8 mouse cellular contexts compared by ENCODE assay signal in the genomic region with DNA sequence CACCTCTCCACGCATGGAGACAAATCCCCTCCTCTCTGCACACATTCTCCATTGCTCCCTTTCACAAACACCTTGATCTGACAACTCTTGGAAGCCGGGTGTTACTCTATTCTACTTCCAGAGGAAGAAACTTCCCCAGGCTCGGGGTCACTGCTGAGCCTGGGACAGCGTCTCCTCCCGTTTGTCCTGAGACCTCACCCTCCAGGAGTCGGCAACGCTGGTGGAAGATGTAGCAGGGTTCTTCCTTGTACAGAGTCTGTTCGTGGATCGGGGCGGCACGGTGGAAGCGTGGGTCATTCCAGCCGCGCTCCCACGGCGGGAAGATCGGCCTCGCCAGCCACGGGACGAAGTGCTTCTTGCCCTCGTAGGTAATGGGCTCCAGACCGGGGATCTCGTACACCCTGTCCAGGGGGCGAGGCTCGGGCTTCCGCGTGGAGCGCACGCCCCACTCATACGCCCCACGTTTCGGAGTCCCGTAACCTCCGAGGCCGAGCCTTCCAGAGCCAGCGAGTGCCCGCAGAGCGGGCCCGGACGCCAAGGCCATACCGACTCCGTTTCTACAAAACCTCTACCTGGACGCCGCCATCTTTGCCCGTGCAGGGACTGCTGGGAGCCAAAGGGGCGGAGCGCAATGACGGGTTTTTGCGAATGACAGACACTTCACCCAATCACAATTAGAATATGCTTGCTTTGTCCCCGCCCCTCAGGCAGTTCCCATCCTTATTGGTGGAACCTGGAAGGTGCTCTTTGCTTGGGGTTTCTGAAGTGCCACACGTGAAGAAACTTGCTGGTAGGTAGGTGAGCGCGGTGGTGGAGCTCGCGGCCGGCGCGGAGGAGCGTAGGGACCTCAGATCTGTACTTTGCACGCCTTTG. TPM values are rescaled to one million over a fixed set of nuclear protein-coding genes. Genes with fewer than 3 reads are reported as not detected.
DNase-seq lines count a peak whose midpoint lies in the region; ATAC-seq lines count a peak whose summit lies in the region.

A gene (minus strand): TSS at position 617 of the 873 bp plus-strand sequence.
A gene (plus strand): TSS at position 737 of the 873 bp plus-strand sequence.

- under 1% methylated on average over 60 of the region's 60 CpGs for WGBS in hindbrain, embryonic 14.5 days

- DNase-seq in R1 (ENCODE audit: low read depth, low spot score): peak; percentile 98
- peak; percentile 96 to 97 for DNase-seq in cerebellum, postnatal 25 days
- peak; percentile 93 to 95 for DNase-seq in frontal cortex, postnatal 25 days (ENCODE audit: low spot score in 2 of 2)
- DNase-seq in hindbrain, embryonic 14.5 days (ENCODE audit: low spot score): peak; percentile 99
- DNase-seq in layer of hippocampus, postnatal 36 days: peak; percentile 95 to 97
- DNase-seq in lung, postnatal 36 days: peak; percentile 98
- DNase-seq in retina, postnatal 1 day: peak; percentile 98
- DNase-seq in urinary bladder, adult 18-20 months (ENCODE audit: low spot score in 2 of 2): peak; percentile 91 to 92

- ATAC-seq in hindbrain, embryonic 14.5 days (ENCODE audit: low FRiP score): peak; percentile 99

- H3K4me1 ChIP-seq in hindbrain, embryonic 14.5 days (replicated peaks; ENCODE audit: control insufficient read depth, insufficient read depth, low read length): peaks cover 15% of the 10 kb centered on the region

- H3K36me3 ChIP-seq in hindbrain, embryonic 14.5 days (replicated peaks; ENCODE audit: control insufficient read depth, insufficient read depth): peaks cover 33% of the 10 kb centered on the region

- H3K27ac ChIP-seq in hindbrain, embryonic 14.5 days: no peak within 1 kb of the TSS

- H3K9me3 ChIP-seq in hindbrain, embryonic 14.5 days (ENCODE audit: control insufficient read depth, low read length): no peaks in the 10 kb centered on the region

- H3K9ac ChIP-seq in hindbrain, embryonic 14.5 days: peak within 1 kb of the TSS; percentile 82

- H3K4me2 ChIP-seq in hindbrain, embryonic 14.5 days (replicated peaks): peak within 1 kb of the TSS; percentile 98

- no peaks in the 10 kb centered on the region for H3K27me3 ChIP-seq in hindbrain, embryonic 14.5 days (ENCODE audit: control insufficient read depth, insufficient read depth, low read length)

- peak within 1 kb of the TSS; percentile 90 for H3K4me3 ChIP-seq in hindbrain, embryonic 14.5 days (replicated peaks; ENCODE audit: low read length)

RNA-seq across cellular contexts. Expression of the first gene that starts in this region (rescaled TPM):
- polyA plus RNA-seq in hindbrain, embryonic 14.5 days (2014; fragmentation: Nextera tagmentation; extraction: Ambion mirVana): 86.2 and 89.8 TPM in 2 replicates
- total RNA-seq in layer of hippocampus, postnatal 36 days (2021): 10 to 100 TPM; 60.4 to 62.9 TPM

RNA-seq across cellular contexts. Expression of the second gene that starts in this region (rescaled TPM):
- polyA plus RNA-seq in hindbrain, embryonic 14.5 days (2014; fragmentation: Nextera tagmentation; extraction: Ambion mirVana): 2.7 and 4.8 TPM in 2 replicates
- 10 to 100 TPM in 1 of 2 experiments, 1 to 10 TPM in 1; 8.2 to 10.2 TPM for total RNA-seq in layer of hippocampus, postnatal 36 days (2021)
